Mouse (Mus musculus): ENCODE measurements around the gene Cercam. TPM values are rescaled to one million over a fixed set of nuclear protein-coding genes. Genes with fewer than 3 reads are reported as not detected.
A peak's percentile ranks its signal among the peaks of the same experiment; 100 is the strongest.

Cercam gene
- polyA plus RNA-seq (2012; ENCODE audit: insufficient read depth, insufficient read length, missing spikeins): 7.9 and 10.1 TPM in 2 replicates

DNA sequence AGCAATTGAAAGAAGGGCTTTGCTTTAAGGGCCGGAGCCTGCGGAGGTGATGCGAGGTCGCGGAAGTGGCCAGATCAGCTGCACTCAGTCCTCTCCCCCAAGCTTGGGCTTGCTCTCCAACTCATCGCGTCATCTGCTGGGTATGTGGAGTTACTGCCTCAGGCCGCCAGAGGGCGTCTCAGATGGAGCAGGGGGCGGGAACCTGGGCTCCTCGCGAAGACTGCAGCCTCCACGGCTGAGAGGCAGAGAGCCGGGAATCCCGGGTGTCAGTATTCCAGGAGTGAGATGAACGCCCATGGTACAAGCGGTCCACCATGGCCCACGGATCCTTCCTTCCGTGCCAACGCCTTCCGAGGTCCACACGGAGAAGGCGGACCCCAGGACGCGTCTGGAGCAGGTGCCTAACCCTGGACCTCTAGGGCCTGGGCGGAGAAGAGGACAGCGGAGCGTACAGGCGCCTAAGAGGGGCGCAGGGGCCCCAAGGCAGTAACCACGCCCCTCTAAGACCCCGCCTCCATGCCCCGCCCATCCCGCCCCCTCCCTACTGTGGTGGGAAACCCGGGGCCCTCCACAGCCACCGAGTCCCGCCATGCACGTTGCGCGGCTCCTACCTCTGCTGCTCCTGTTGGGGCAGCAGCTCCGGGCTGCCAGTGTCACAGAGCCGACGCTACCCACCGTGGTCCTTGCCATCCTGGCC lies at the start of gene Cercam:
Gene Cercam (plus strand): TSS at position 216 of the 697 bp plus-strand sequence.
- Histone ChIP-seq H3K4me3 (ENCODE audit: insufficient read depth, low read length) (peak within 1 kb of the TSS; percentile 64), H3K27ac (ENCODE audit: insufficient read depth, low read depth, low read length) (no peak within 1 kb of the TSS), H3K4me1 (ENCODE audit: control insufficient read depth, insufficient read depth, low read length) (peaks cover 20% of the 10 kb centered on the region)
- TF ChIP-seq POLR2A (IDR thresholded peaks at IDR 0.05; ENCODE audit: borderline replicate concordance, low read depth, low read length): no peak
- TF ChIP-seq CTCF (IDR thresholded peaks at IDR 0.05; ENCODE audit: low read depth, low read length): peak; percentile 73

DNA sequence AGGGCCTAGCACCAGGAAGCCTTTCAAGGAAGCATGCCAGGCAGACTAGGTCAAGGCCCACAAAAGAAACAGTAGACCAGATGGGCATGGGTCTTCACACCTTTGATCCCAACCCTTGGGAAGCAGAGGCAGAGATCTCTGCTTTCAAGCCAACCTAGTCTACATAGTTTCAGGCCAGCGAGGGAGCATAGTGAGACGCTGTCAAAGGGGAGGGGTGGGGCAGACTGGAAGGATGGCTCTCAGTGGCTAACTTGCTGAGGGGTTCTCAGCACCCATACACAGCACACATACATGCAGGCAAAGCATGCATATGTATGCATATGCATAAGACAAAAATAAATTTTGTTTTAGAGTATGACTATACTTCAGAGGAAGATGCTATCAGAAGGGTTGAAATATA lies 49.6 kb upstream of the Cercam start:
- TF ChIP-seq CTCF (IDR thresholded peaks at IDR 0.05; ENCODE audit: low read depth, low read length) (no peak), POLR2A (IDR thresholded peaks at IDR 0.05; ENCODE audit: borderline replicate concordance, low read depth, low read length) (no peak)
- no peak overlapping the region for H3K27ac ChIP-seq (ENCODE audit: insufficient read depth, low read depth, low read length)
- H3K4me1 ChIP-seq (ENCODE audit: control insufficient read depth, insufficient read depth, low read length): no peaks in the 10 kb centered on the region
- H3K4me3 ChIP-seq (ENCODE audit: insufficient read depth, low read length): no peak overlapping the region

DNA sequence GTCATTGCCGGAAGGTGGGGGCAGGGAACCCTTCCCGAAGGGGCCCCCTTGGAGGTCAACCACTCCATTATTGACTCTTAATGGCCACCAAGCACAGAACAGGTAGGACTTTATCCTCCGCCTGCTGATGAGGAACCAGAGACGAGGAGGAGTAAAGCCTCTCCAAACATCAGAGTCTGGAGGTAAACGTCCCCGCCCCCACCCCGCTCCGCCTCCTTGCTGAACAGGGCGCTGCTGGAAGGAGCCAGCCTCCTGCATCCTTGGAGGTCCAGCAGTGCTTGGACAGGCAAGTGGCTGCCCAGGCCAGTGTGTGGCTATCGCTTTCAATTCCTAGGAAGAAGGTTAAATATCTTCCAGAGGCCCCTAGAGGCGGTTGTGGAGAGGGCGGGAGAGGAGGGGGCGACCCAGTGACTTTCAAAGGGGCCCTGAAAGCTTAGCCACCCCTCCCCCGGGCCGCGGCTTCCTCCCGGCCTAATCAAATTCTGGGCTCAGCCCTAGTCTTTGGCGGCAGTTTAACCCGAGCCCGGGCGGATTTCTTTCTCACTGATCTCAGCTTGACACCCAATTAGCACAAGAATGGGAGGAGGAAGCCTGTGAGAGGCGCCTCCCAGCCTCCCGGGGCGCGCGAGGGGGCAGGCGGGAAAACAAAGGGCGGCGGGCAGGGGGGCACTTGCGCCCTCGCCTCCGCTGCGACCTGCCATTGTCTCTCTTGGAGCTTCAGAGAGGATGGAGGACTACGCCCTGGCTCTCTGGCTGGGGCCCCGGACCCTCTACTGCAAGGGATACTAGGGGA lies 48.7 kb upstream of the Cercam start, which contains the start of gene Urm1:
Gene Urm1 (plus strand): TSS at position 51 of the 793 bp plus-strand sequence.
- Histone ChIP-seq H3K4me3 (ENCODE audit: insufficient read depth, low read length) (no peak within 1 kb of the TSS), H3K27ac (ENCODE audit: insufficient read depth, low read depth, low read length) (no peak within 1 kb of the TSS), H3K4me1 (ENCODE audit: control insufficient read depth, insufficient read depth, low read length) (no peaks in the 10 kb centered on the region)
- TF ChIP-seq POLR2A (IDR thresholded peaks at IDR 0.05; ENCODE audit: borderline replicate concordance, low read depth, low read length): no peak
- TF ChIP-seq CTCF (IDR thresholded peaks at IDR 0.05; ENCODE audit: low read depth, low read length): no peak

DNA sequence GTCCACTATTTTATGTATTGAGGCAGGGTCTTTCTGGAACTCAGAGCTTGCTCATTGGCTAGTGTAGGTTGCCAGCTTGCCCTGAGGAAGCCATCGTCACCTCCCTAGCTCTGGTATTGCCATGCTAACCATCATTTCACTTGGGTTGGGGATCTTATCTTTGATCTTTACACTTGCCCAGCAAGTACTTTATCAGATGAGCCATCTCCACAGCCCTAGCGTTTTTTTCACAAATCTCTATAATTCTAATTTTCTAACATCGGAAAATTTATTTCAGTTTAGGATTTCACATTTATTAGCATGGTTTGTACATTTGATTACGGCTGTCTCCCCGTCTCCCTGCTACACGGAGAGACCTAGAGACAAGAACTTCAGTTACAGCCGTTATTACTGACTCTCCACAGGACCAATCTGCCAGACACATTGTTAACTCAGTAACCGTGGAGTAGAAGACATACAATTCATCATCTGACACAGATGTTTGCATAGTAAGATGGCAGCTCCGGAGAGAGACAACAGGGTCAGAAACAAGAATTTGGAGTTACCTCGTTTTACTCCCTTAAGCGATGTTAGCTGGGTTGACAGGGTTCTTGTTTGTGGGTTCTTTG lies 42.5 kb upstream of the Cercam start:
- H3K4me1 ChIP-seq (ENCODE audit: control insufficient read depth, insufficient read depth, low read length): peaks cover 12% of the 10 kb centered on the region
- TF ChIP-seq POLR2A (IDR thresholded peaks at IDR 0.05; ENCODE audit: borderline replicate concordance, low read depth, low read length): no peak
- no peak for TF ChIP-seq CTCF (IDR thresholded peaks at IDR 0.05; ENCODE audit: low read depth, low read length)
- H3K27ac ChIP-seq (ENCODE audit: insufficient read depth, low read depth, low read length): peak overlapping the region; percentile 78
- H3K4me3 ChIP-seq (ENCODE audit: insufficient read depth, low read length): peak overlapping the region; percentile 69

DNA sequence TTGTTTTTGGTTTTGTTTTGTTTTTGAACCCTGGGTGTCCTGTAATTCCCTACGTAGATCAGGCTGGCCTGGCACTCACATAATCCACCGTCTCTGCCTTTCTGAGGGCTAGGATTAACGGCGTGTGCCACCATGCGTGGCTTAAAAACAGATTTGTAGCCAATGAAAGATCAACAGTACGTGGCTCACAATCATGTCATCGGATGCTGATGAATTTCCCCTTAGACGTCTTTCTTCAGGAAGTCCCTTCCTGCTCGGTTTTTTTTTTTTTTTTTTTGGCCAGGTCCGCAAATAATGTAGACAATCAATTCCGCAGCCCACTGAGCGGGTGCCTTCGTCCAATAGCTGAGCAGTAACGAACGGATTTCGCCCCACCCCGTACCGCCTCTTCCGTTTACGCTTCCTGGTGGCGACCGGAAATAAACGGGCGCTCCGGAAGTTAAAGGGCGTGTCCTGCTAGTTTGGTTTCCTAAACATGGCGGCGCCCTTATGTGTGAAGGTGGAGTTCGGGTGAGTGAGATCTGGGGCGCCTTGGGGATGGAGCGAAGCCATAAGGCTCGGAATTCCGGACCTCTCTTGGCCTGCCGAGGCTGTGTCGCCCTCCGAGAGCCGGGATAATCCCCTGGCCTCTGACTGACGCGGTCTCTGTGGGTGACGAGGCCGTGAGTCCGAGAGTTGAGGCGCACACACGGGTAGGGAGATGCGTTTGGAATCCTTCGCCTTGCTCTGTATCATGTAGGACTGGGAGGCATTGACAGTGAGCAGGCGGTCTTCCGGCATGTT lies 41.8 kb upstream of the Cercam start:
- Histone ChIP-seq H3K4me1 (ENCODE audit: control insufficient read depth, insufficient read depth, low read length) (peaks cover 12% of the 10 kb centered on the region), H3K4me3 (ENCODE audit: insufficient read depth, low read length) (peak overlapping the region; percentile 83), H3K27ac (ENCODE audit: insufficient read depth, low read depth, low read length) (peak overlapping the region; percentile 78)
- TF ChIP-seq POLR2A (IDR thresholded peaks at IDR 0.05; ENCODE audit: borderline replicate concordance, low read depth, low read length): no peak
- no peak for TF ChIP-seq CTCF (IDR thresholded peaks at IDR 0.05; ENCODE audit: low read depth, low read length)

DNA sequence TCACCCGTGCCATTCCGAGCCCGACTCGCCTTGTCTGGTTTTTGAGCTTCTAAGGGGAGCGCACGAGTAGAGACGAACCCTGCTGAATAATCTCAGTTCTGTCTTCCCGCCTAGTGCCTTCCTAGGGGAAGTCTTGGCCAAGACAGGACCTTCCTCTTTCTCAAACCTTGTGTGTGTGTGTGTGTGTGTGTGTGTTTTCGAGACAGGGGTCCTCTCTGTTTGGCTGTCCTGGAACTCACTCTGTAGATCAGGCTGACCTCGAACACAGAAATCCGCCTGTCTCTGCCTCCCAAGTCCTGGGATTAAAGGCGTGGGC lies 41.3 kb upstream of the Cercam start:
- Histone ChIP-seq H3K4me1 (ENCODE audit: control insufficient read depth, insufficient read depth, low read length) (peaks cover 12% of the 10 kb centered on the region), H3K27ac (ENCODE audit: insufficient read depth, low read depth, low read length) (peak overlapping the region; percentile 64), H3K4me3 (ENCODE audit: insufficient read depth, low read length) (peak overlapping the region; percentile 83)
- TF ChIP-seq POLR2A (IDR thresholded peaks at IDR 0.05; ENCODE audit: borderline replicate concordance, low read depth, low read length) (no peak), CTCF (IDR thresholded peaks at IDR 0.05; ENCODE audit: low read depth, low read length) (no peak)

DNA sequence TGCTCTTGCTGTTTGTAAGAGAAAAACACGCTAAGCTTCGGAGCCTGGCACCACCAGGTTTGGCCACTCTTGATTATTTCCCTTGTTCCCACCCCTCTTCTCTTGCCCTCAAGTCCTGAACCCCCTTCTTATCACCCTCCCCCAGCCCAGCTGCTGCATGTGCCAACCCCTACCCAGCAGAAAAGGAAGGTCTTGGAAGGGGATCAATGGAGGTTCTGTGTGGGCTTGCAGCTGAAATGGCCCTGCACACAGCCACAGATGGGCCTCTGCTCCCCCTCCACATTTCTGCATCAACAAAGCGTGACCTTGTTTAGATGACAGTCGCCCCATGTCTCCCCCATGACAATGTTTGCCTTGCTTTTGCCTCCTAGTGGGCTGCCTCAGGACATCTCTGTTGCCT lies 37.9 kb upstream of the Cercam start:
- Histone ChIP-seq H3K4me3 (ENCODE audit: insufficient read depth, low read length) (no peak overlapping the region), H3K4me1 (ENCODE audit: control insufficient read depth, insufficient read depth, low read length) (peaks cover 10% of the 10 kb centered on the region), H3K27ac (ENCODE audit: insufficient read depth, low read depth, low read length) (no peak overlapping the region)
- no peak for TF ChIP-seq CTCF (IDR thresholded peaks at IDR 0.05; ENCODE audit: low read depth, low read length)
- TF ChIP-seq POLR2A (IDR thresholded peaks at IDR 0.05; ENCODE audit: borderline replicate concordance, low read depth, low read length): no peak

DNA sequence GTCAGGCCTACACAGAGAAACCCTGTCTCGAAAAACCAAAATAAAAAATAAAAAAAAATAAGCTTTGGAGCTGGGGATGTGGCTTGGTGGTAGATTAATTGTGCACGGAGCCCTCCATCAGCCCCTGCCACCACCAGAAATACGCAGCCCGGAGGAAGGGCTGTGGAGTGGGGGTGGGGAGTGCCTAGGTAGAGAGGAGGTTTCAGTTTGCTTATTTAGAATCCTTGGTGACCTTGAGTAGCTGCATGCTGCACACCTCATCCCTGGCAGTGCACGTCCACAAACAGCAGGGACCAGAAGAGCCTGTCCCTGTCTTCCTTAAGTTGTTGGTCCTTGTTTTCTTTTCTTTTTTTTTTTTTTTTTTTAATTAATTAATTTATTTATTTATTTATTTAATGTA lies 35.2 kb upstream of the Cercam start:
- Histone ChIP-seq H3K4me3 (ENCODE audit: insufficient read depth, low read length) (no peak overlapping the region), H3K27ac (ENCODE audit: insufficient read depth, low read depth, low read length) (no peak overlapping the region), H3K4me1 (ENCODE audit: control insufficient read depth, insufficient read depth, low read length) (peaks cover 2% of the 10 kb centered on the region)
- TF ChIP-seq CTCF (IDR thresholded peaks at IDR 0.05; ENCODE audit: low read depth, low read length) (no peak), POLR2A (IDR thresholded peaks at IDR 0.05; ENCODE audit: borderline replicate concordance, low read depth, low read length) (no peak)

DNA sequence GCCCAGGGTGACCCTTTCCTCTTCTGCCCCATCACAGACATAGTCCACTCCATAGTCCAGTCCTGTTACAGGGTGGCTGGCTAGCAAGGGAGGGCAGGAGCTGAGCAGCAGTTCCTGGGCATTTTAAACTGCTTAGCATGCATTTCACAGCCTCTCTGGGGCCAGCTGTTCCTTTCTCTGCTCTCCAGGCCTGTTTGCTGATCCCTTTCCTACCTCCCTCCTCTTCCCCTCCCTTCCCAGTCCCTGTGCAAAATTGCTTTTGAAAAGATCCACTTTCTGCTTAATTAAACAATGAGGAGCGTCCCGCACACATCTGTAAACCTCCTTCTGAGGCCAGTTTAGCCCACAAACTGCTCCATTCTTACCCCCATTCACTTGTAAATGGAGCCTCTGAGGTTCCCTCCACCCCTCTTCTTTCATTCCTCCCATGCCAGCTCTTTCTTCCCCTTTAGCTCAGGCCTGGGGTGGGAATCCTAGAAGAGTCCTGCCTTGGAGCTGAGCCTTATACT lies 33.5 kb upstream of the Cercam start:
- TF ChIP-seq POLR2A (IDR thresholded peaks at IDR 0.05; ENCODE audit: borderline replicate concordance, low read depth, low read length) (no peak), CTCF (IDR thresholded peaks at IDR 0.05; ENCODE audit: low read depth, low read length) (no peak)
- H3K27ac ChIP-seq (ENCODE audit: insufficient read depth, low read depth, low read length): no peak overlapping the region
- no peaks in the 10 kb centered on the region for H3K4me1 ChIP-seq (ENCODE audit: control insufficient read depth, insufficient read depth, low read length)
- no peak overlapping the region for H3K4me3 ChIP-seq (ENCODE audit: insufficient read depth, low read length)
